Mouse (Mus musculus) CH12F3 (cell line): ENCODE measurements around the gene Ehmt2.
"Not testable (repeated sequence)": the region's sequence is repeated elsewhere in the genome, so short reads cannot be mapped to it uniquely, and the experiment has no call there.

ENCODE experiments used
- in situ Hi-C: fragments of 300-500 bp; cut with MboI; formaldehyde crosslinking; loops from 2 replicates; pipeline ENCODE4 v1.14.3; 2020; ENCODE audit warnings: low sequenced_read_pairs

The Ehmt2 gene

DNA sequence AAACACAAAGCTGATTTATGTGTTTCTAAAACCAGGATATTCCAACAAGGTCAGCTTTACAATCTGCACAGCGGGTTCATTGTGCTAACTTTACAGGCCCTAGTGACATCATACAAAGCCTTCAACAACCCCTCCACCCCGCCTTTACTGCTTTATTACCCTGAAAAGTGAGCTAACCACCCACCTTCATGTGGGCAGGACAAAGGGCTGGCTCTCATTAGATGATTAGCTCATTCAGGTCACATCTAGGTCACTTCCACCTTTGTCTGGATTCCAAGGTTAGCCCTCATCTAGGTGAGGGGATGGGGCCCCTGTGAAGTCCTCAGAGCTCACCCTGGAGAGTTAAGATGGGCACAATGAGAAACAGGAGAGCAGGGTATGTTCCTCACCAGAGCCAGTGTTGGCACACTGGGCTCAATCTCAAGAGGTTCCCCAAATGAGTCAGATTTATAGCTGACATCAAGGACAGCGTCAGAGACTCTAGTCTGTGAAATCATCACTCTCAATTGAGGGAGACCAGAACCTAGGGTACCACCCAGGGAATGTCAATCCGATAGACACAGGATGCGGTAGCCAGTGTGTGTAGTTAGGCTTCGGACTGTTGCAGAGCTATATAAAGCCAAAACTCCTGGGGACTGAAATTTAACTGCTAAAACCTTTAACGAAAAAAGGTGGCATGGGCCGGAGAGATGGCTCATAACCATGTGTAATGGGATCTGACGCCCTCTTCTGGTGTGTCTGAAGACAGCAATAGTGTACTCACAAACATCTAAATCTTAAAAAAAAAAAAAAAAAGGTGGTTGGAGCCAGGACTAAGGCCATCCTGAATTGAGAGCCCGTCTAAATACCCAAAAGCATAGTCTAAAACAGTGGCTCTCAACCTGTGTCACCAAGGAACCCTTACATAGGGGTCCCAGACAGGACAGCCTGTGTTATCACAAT, 52.5 kb downstream of the Ehmt2 start:
- in situ Hi-C loops = no loop called here

GRCm38 (mm10) chr17:34951636-34952377, 53.5 kb downstream of the Ehmt2 start:
- in situ Hi-C loops = no loop called here

- in situ Hi-C loops = no loop called here
Measured at GRCm38 (mm10) chr17:34952378-34953040, 54.2 kb downstream of the Ehmt2 start.

- in situ Hi-C loops = no loop called here
Measured at GRCm38 (mm10) chr17:34953258-34953657, 55.0 kb downstream of the Ehmt2 start.

DNA sequence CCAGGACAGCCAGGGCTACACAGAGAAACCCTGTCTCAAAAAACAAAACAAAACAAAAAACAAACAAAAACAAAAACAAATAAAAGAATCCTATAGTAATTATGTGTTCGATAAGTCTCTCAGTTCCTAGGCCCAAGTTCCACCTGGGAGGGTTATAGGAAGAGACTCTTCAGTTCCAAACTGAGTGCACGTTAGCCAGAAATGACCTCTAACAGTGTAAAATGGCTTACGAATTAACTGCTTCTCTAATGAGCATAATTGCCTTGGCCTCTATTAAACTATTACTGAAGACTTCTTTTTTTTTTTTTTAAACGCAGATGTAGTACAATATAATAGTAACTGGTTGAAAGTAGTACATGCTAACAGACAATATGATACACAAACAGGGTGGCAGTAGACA, 55.6 kb downstream of the Ehmt2 start:
- in situ Hi-C loops = no loop called here

DNA sequence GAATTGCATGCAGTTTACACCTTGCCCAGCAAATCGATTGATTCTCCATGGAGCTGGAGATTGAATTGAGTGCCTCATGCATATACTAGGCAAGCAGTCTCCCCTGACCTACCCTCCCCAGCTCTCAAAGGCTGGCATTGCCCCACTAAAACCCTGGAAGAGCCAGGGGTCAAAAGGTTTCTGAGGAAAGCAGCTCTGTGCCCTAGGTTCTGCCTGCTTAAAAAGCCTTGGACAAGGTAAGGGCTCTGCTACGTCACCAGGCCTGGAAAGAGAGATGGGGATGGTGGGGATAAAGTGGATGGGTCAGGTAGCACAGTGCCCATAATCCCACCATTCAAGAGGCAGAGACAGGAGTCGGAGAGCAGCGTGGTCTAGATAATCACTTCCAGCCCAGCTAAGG, 56.6 kb downstream of the Ehmt2 start:
- in situ Hi-C loops = no loop called here

- in situ Hi-C loops = no loop called here
Measured at GRCm38 (mm10) chr17:34955884-34956283, 57.6 kb downstream of the Ehmt2 start.

- in situ Hi-C loops = no loop called here
Measured at GRCm38 (mm10) chr17:34956340-34956739, 58.1 kb downstream of the Ehmt2 start.

DNA sequence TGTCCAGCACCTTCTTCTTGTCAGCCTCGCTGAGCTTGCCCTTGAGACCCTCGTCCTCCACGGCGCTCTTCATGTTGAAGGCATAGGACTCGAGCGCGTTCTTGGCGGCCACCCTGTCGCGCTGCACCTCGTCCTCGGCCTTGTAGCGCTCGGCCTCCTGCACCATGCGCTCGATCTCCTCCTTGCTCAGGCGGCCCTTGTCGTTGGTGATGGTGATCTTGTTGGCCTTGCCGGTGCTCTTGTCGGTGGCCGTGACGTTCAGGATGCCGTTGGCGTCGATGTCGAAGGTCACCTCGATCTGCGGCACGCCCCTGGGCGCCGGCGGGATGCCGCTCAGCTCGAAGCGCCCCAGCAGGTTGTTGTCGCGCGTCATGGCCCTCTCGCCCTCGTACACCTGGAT, 59.0 kb downstream of the Ehmt2 start:
- in situ Hi-C loops = not testable (repeated sequence)

DNA sequence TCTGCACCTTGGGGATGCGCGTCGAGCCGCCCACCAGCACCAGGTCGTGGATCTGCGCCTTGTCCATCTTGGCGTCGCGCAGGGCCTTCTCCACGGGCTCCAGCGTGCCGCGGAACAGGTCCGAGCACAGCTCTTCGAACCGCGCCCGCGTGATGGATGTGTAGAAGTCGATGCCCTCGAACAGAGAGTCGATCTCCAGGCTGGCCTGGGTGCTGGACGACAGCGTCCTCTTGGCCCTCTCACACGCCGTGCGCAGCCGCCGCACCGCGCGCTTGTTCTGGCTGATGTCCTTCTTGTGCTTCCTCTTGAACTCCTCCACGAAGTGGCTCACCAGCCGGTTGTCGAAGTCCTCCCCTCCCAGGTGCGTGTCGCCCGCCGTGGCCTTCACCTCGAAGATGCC, 59.7 kb downstream of the Ehmt2 start:
- in situ Hi-C loops = not testable (repeated sequence)

DNA sequence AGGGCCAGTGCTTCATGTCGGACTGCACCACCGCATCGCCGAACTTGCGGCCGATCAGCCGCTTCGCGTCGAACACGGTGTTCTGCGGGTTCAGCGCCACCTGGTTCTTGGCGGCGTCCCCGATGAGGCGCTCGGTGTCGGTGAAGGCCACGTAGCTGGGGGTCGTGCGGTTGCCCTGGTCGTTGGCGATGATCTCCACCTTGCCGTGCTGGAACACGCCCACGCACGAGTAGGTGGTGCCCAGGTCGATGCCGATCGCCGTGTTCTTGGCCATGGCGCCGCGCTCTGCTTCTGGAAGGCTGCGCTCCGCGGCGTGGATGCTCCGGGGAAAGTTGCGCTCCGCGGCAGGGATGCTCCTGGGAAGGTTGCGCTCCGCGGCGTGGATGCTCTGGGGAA, 60.5 kb downstream of the Ehmt2 start:
- in situ Hi-C loops = not testable (repeated sequence)

DNA sequence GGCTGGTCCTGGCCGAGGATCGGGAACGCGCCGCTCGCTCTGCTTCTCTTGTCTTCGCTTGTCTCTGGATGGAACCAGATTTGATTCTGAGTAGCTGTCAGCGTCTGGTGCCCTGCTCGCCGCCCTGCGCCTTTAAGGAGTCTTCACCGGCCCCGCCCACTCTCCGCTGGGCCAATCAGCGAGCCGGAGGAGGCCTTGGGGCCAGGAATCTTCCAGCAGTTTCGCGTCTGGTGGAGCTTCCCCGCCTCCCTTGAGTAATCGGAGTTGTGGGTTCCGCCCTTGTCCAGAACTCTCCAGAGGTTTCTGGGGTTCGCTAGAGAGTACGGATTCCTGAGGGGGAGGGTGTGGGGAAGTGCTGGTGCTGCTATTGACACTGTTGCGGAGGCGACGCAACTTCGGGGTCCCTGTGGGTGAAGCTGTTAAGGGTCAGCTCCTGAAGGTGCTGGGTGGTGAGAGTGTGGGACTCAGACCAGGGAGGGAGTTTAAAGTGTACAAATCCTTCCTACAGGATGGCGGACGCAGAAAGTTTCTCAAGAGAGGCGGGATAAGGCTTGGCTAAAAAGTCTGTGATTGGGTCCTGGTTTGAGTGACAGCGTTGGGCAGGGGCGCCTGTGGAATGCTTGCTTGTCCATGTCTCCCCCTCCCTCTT, 61.0 kb downstream of the Ehmt2 start, which contains the start of gene Hspa1b:
Hspa1b (minus strand) TSS at position 109 of the 649 bp plus-strand sequence.
- in situ Hi-C loops = not testable (repeated sequence)

- in situ Hi-C loops = no loop called here
Measured at GRCm38 (mm10) chr17:34959881-34960515, 61.7 kb downstream of the Ehmt2 start.

DNA sequence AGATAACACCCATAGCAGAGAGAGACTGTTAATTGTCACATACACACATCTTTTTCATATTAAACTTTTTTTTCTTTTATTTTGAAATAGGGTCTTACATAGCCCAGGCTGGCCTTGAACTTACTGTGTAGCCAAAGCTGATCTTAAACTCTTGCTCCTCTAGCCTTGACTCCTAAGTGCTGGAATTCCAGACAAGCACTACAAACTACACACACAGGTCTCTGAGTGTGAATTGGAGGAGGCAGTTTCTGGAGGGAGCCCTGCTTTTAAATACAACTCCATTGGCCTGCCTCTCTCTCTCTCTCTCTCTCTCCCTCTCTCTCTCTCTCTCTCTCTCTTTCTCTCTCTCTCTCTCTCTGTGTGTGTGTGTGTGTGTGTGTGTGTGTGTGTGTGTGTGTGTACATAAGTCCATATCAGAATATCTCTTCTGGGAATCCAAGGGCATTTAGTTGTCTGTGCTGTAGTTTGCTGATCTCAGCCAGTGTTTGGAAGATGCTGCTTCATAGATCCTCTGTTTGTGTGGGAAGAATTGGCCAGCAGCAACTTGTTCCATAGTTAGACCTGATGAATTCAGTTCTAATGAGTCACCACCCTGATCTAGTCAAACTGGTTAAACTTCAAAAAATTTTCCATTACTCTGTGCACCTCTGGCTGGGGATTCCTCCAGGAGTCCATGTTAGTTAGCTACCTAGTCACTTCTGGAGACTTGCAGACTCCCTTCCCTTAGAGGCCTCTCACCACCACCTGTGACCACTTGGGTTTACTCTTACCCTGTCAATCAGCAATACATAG, 62.6 kb downstream of the Ehmt2 start:
- in situ Hi-C loops = no loop called here

DNA sequence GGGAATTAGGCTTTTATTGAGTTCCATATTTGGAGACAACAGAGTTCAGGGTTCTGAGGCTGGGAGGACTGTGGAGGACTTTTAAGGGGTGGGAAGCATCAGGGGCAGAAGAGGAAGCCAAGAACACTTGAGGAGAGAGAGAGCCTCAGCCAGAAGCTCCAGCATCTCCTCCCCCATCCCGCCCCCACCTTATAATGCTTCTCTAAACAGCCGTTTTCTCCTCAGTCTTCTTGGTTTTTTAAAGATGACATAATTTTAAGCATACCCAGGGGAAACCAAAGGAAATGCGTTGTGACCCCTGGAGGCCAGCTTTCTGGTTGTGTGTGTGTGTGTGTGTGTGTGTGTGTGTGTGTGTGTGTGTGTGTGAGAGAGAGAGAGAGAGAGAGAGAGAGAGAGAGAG, 63.9 kb downstream of the Ehmt2 start:
- in situ Hi-C loops = no loop called here

- in situ Hi-C loops = no loop called here
Measured at GRCm38 (mm10) chr17:34962841-34963240, 64.6 kb downstream of the Ehmt2 start.
